Mouse (Mus musculus): Measurements from ENCODE around the gene Shtn1.

Gene Shtn1

GRCm38 (mm10) chr19:59075472-59076101 is at the start of gene Shtn1:
Gene Shtn1, minus strand, starts transcription at chr19:59076100.
- peak; percentile 67 for DNase-seq

- no peak for DNase-seq
Observed at GRCm38 (mm10) chr19:59114152-59114551, 38.3 kb upstream of the Shtn1 start.

- DNase-seq = no peak
Observed at GRCm38 (mm10) chr19:59109937-59110336, 34.0 kb upstream of the Shtn1 start.

DNA sequence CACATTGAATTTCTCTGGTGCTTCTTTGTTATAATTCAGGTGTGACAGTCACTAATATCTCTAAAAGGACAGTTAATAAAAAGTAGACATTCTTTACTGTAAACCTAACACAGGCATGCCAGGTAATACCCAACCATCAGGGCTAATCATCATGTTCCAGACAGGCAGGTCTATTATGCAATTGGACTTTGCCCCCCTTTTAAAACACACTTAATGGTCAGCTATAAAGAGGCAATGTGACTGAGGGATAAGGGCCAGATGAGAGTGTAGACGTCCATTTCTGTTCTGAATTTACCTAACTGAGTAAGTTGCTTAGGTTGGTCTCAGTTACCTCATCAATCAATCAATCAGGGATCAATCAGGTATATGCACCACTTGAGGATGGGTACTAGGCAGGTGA is 22.4 kb upstream of the Shtn1 start:
- DNase-seq = no peak

DNA sequence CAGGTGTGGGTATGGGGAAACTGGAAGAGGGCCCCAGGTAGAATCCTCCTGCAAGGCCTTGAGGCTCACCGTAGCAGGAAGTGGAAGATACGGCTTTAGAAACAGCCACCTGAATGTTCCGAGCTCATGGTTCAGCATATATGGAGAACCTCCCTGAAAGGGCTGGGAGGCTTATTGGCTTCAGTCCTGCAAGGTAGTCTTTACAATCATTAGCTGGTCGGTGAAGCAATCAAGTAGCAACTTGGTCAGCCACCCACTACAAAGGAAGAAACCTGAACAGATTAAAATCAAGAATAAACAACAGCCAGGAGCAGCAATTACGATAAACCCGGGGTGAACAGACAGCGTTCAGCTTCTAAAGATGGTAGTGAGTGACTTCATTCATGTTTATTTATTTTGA is 16.4 kb upstream of the Shtn1 start:
- no peak for DNase-seq

GRCm38 (mm10) chr19:59090337-59090736 is 14.4 kb upstream of the Shtn1 start:
- no peak for DNase-seq

DNA sequence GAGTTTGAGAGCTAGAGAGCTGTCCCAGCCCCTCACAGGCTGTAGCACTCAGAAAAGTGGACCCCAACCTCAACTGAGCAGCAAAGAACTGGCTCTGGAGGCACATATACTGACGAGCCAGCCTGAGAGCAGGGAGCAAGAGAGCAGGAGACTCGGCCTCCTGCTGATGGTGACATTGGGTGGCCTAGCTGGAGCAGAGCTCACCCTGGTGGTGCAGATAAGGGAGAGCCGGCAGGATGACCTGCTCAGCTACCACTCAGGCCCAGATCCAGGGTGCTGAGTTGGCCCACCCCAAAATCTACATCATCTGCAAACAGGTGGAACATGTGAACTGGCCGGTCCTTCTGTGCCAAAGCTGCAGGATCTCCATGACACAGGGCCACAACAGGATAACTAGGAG is 8.4 kb upstream of the Shtn1 start:
- no peak for DNase-seq

DNA sequence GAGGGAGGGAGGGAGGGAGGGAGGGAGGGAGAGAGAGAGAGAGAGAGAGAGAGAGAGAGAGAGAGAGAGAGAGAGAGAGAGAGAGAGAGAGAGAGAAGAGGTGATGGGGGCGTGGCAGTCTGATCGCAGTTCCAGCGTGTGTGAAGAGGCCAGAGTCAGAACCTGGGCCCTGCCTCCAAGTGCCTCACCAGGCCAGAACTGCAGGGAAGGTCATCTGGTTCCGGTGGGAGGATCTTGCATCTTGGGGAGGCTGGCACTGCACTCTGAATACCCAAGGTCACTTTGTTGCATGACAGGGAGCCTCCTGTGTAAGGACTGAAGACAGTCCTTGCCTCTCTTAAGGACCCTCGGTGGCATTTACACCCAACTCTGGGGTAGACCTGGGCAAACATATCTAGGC is 231 bp upstream of the Shtn1 start:
- DNase-seq = no peak

DNA sequence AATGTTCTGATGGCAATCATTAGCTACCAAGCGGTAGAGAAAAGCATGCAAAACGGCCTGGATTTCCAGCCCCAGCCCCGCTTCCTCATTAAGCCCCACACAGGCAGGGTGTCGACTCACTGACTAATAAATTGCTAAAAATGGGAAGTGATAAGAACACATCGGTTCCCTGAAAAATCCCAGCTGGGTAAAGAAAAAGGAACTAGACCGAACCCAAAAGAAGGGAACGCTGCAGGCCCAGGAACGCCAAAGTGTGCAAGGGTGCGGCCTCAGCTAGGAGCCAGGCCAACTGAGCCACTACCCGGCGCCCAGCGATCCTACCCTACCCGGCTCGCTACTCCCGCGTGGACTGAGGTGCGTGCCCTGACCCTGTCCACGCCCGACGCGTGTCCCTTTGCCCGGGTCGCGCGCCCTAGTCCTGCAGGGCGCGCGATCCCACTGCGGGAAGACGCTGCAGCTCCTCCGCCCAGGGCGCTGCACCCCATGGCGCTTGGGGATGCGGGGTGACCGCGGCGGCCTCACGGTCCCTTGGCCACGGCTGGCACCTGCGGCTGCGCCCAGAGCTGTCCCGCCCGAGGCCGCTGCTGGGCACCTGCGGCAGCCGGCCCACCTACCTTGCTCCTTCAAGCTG is 944 bp downstream of the Shtn1 start:
- DNase-seq = peak; percentile 31

DNA sequence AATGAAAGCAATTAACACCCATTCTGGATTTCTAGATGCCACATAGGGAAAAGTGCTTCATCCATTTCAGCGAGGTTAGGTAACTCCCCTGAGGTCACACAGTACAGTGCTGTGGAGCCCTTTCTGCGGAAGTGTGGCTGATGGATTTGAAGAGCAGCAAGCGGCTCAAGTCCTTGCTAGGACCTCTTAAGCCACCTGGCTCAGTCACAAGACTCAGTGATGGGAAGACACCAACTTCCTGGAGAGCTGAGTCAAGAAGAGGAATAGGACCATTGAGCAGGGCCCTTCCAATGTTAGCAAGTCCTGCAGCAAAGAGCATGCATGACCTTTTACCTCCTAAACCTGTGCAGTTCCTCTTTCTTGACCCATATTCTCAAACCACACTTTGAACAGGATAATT is 1.5 kb downstream of the Shtn1 start:
- no peak for DNase-seq

GRCm38 (mm10) chr19:59073006-59073405 is 2.9 kb downstream of the Shtn1 start:
- no peak for DNase-seq

DNA sequence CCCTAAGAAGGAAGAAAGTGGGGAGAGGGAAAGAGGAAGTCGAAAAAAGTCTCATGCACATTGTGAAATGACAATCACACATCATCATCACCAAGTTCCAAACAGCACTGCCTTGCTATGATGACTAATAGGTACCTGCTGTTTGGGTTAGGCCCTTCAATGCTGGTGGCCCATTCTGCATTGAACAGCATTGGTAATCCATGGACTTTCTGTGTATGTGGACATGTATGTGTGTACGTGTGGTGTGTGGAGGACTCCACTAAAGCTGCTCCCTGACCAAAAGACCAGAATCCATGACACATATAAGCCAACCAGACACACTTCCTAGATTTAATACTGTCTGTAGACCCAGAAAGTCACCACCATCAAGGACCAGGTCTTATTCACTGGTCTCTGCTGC is 3.9 kb downstream of the Shtn1 start:
- no peak for DNase-seq

DNA sequence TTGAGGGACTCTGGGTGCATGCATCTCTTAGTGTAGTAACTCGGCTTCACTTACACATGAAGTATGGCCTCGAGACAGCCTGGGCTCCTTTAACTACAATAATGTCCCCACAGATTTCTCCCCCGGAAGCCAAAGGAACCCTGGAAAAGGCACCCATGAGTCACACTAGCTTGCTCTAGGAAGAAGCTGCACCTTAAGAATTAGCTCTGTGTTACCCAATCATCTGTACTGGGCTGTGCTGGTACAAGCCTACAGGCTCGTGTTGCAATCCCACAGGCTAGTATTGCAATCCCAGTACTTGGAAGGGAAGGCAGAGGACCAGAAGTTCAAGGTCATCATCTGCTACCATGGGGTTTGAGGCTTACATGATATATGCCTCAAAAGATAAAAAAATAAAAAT is 4.5 kb downstream of the Shtn1 start:
- no peak for DNase-seq

DNA sequence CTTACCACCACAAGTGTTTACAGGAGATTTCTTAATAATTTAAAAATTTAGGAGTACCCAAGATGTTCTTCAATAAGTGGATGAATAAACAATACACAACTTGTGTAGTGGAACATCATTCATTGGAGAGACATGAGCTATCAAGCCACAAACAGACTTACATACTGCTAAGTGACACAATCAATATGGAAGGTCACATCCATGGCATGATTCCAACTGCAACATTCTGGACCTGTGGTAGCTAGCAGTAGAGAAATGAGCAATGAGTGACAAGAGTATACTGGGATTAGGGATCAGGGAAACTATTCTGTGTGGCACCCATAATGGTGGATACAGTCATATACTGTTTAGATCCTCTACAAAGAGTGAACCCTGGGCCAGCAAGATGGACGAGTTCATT is 8.2 kb downstream of the Shtn1 start:
- DNase-seq = no peak

DNA sequence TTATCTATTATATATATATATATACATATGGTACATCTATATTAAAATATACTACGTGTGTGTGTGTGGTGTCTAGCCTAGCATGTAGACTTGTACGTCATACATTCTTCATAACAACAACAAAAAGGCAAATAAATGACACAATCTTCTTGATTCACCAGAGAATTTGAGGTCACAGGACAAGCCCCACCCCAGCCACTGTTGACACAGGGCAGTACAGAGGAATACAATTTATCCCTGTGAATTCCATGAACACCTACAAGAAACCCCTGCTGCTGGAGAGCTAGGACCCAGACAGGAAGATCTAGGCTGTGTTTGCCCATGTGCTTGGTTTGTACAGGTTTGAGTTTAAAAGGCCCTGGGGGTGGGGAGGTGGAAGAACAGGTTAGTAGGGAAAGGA is 9.2 kb downstream of the Shtn1 start:
- DNase-seq = no peak

DNA sequence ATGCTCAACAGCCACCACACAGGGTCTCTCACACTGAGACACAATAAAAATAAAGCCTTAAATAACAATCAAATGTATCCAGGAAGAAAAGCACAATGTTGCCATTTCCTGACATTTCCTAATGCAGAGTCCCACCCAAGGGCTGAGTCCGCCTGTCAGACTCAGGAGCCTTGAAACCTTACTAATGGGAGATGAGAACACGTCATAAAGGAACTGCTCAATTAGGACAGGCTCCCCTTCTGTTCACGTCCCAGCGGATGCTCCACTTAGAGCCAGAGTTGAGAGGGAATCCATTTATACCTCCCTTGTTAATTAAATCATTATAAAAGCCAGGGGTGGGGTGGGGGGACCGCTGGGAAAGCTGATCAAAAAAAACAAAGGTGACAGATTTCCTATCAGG is 9.8 kb downstream of the Shtn1 start:
- DNase-seq = no peak

DNA sequence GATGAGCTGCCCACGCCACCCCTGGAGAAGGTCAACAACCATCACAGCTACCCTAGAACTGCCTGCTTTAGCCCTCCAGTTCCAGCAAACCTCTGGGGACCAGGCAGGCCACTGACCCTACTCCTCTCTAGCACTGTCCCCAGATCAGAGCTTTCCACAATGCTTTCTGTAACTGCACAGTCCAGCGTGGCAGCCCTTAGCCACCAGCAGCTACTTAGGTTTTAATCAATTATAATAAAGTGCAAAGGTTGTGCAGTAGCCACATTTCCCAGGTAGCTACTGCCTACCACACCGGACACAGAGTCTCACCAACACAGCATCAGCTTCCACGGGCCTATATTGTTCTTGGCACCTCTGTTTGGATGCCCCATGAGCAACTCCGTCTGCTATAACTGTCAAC is 11.3 kb downstream of the Shtn1 start:
- no peak for DNase-seq

- no peak for DNase-seq
Observed at GRCm38 (mm10) chr19:59063568-59063967, 12.3 kb downstream of the Shtn1 start.

GRCm38 (mm10) chr19:59058105-59058504 is 17.8 kb downstream of the Shtn1 start:
- DNase-seq = no peak

GRCm38 (mm10) chr19:59057366-59057765 is 18.5 kb downstream of the Shtn1 start:
- no peak for DNase-seq

DNA sequence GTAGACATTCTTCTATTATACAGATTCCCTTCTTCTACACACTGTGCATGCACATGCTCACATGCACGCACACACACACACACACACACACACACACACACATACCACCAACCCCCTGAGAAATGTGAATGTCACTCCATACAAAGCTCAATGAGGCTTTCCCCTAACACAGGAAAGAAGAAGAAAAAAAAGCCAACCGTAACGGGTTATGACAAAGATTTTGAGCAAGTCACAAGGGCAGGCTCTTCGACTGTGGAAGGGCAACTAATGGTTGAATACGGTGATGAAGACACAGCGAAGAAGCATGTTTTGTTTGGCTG is 21.3 kb downstream of the Shtn1 start:
- no peak for DNase-seq

GRCm38 (mm10) chr19:59053931-59054631 is 21.8 kb downstream of the Shtn1 start:
- no peak for DNase-seq

GRCm38 (mm10) chr19:59052783-59053490 is 23.0 kb downstream of the Shtn1 start:
- DNase-seq = peak; percentile 72

DNA sequence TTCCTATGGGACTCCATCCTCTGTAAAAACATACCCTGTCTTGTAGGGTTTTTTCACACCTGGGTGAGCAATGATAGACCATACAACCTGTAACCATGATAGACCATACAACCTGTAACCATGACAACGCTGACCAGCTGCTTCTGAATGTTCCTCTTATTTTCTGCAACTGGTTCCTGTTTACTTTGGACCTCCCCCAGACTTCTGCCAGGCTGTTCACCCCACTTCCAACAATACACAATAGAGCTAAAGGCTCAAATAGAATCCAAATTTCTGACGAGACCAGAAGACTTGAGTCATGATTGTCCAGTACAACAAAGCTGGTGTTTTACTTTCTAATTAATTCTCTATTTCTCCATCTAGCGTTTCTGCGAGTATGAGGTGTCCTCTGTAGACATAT is 23.8 kb downstream of the Shtn1 start:
- DNase-seq = peak; percentile 68

Data from layer of hippocampus, adult 9-11 months (tissue).